Mouse (Mus musculus) erythroblast, embryonic 14.5 days (primary cell): ENCODE measurements around the gene Cldn6. TPM values are rescaled to one million over a fixed set of nuclear protein-coding genes. Genes with fewer than 3 reads are reported as not detected.

Source experiments
- H3K27me3 ChIP-seq: 2 replicates; pipeline ENCODE4 v1.6.1; 2012; ENCODE audit warnings: inconsistent platforms; ENCODE audit not compliant: control insufficient read depth
- H3K36me3 ChIP-seq: 2 replicates; pipeline ENCODE4 v1.6.1; 2012; ENCODE audit warnings: mild to moderate bottlenecking, inconsistent platforms; ENCODE audit not compliant: control insufficient read depth
- H3K4me1 ChIP-seq: 2 replicates; pipeline ENCODE4 v1.6.1; 2012; ENCODE audit warnings: inconsistent platforms; ENCODE audit not compliant: control insufficient read depth
- H3K4me3 ChIP-seq: replicated peaks from 2 replicates; pipeline ENCODE3; 2012; ENCODE audit warnings: moderate library complexity, mild to moderate bottlenecking, inconsistent platforms
- H3K9me3 ChIP-seq: 2 replicates; pipeline ENCODE4 v1.6.1; 2012; ENCODE audit warnings: low read length, inconsistent platforms, mixed read lengths; ENCODE audit not compliant: control insufficient read depth
- GATA1 ChIP-seq: IDR thresholded peaks from 2 replicates; pipeline ENCODE4 v1.6.1; 2012; ENCODE audit warnings: low read length, inconsistent platforms, mixed read lengths
- TAL1 ChIP-seq: IDR thresholded peaks from 3 replicates; pipeline ENCODE4 v1.6.1; 2012; ENCODE audit warnings: low read length, inconsistent platforms, mixed read lengths
- polyA plus RNA-seq: library from polyadenylated mRNA; stranded (reverse); fragments of >175 nt; gene quantifications from 2 replicates; pipeline ENCODE4 v1.2.3, GENCODE M21; 2012

The Cldn6 gene
- polyA plus RNA-seq, 1 experiment = not detected

DNA sequence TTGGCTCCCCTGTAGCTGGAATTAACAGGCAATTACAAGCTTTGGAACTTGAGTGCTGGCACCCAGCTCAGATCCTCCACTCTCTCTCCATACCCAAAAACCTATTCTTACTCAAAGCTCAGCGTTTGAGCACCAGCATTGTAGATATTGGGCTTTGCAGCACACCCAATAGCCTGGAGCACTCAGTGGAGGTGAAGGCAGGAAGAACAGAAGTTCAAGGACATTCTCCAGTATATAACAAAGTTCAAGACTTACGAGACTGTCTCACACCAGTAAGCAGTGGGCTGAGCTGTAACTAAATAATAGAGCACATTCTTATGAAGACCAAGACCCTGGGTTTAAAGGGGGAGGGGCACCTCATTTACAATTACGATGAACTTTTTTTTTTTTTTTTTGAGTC lies 6.3 kb upstream of the Cldn6 start:
- Histone ChIP-seq H3K4me3 (peak overlapping the region; percentile 76), H3K4me1 (peaks cover 54% of the 10 kb centered on the region), H3K36me3 (peaks cover 32% of the 10 kb centered on the region), H3K9me3 (no peaks in the 10 kb centered on the region), H3K27me3 (peaks cover 27% of the 10 kb centered on the region)
- TF ChIP-seq TAL1 (no peak), GATA1 (no peak)

DNA sequence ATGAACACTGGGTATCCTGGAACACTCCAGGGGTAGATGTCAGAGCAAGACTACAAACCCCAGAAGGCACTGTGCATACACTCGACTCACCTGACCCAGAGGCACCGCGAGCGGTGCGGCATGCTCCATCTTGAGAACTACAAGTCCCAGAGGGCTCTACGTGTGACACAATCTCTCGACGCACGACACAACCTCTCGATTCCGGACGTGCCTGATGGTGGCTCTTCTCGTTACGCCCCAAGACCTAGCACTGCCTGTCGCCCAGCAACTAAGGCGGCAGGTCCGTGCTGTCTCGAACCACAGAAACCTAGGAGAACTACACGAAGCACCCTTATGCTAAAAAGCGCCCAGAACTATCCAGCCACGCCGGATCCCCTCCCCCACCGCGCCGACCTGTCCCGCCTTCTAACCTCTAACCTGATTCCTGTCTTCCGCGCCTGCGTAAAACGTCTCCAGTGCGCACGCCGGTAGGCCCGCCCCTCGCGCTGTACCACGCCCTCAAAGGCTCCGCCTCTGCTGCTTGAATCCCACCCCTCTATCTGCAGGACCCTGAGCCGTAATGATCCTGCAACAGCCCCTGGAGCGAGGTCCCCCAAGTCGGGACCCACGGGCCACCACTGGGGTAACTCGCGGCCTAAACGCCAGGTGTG lies 5.5 kb upstream of the Cldn6 start, which contains the start of the genes Hcfc1r1 and Thoc6:
Gene Hcfc1r1, plus strand, starts transcription at position 173 of the 650 bp plus-strand sequence.
Gene Thoc6, minus strand, starts transcription at position 459 of the 650 bp plus-strand sequence.
- Histone ChIP-seq H3K27me3 (peaks cover 35% of the 10 kb centered on the region), H3K9me3 (no peaks in the 10 kb centered on the region), H3K4me3 (peak within 1 kb of the TSS; percentile 76), H3K36me3 (peaks cover 26% of the 10 kb centered on the region), H3K4me1 (peaks cover 54% of the 10 kb centered on the region)
- TF ChIP-seq GATA1 (no peak), TAL1 (no peak)

GRCm38 (mm10) chr17:23674271-23674952 lies 4.6 kb upstream of the Cldn6 start:
- H3K27me3 ChIP-seq = peaks cover 44% of the 10 kb centered on the region
- no peak for TF ChIP-seq TAL1
- no peak for TF ChIP-seq GATA1
- H3K9me3 ChIP-seq = no peaks in the 10 kb centered on the region
- H3K36me3 ChIP-seq = peaks cover 17% of the 10 kb centered on the region
- H3K4me1 ChIP-seq = peaks cover 54% of the 10 kb centered on the region
- H3K4me3 ChIP-seq = peak overlapping the region; percentile 76

DNA sequence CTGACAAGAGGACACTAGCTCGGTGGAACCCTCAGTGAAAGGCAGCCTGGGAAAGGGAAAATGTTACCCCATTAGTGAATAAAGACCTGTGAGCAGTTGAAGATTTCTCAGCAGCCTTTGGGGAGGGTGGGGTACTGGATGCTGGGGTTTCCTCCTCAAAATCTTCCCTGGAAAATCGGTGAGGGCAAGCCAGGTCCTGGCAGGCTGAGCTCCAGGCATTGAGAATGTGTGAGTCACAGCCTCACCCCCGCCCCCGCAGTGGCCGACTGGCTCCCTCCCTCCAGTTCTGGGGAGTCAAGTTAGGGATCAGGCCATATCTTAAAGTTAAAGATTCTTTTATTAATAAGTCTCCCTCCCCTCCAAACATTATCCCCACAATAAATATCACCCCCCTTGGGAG lies 3.9 kb upstream of the Cldn6 start:
- no peaks in the 10 kb centered on the region for H3K9me3 ChIP-seq
- TF ChIP-seq TAL1 (no peak), GATA1 (no peak)
- peaks cover 51% of the 10 kb centered on the region for H3K27me3 ChIP-seq
- H3K36me3 ChIP-seq = peaks cover 10% of the 10 kb centered on the region
- peaks cover 54% of the 10 kb centered on the region for H3K4me1 ChIP-seq
- no peak overlapping the region for H3K4me3 ChIP-seq

DNA sequence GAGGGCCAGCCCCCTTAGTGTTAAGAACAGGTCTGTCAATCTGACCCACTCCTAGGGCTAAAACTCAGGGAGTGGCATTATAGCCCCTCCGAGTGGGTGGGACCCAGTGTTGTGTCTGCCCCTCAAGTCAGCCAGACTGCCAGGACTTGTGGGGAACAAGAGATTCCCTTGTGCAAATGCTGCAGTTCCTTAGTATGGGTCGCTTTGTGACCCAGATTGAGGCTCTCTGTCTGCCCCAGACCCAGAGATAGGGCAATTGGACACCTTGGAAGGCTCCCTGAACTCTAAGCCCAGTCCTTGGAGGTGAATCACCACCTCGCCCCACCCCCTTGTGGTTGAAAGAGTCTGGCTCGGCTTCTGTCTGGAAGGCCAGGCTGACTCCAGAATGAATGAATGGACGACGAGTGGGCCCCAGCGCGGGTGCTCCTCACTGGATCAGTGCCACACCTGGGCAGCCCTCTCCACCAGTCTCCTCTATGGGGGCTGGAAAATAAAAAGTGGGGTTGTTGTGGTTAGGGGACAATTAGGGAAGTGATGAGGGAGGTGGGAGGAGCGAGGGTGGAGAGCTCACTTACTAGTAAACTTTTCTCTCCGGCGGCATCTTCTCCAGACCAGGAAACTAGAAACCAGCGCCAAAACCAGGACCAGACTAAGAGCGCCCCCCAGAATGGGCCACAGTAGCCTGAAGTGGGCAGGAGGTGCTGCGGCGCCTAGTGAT lies 3.3 kb upstream of the Cldn6 start:
- H3K4me1 ChIP-seq = peaks cover 54% of the 10 kb centered on the region
- peaks cover 57% of the 10 kb centered on the region for H3K27me3 ChIP-seq

DNA sequence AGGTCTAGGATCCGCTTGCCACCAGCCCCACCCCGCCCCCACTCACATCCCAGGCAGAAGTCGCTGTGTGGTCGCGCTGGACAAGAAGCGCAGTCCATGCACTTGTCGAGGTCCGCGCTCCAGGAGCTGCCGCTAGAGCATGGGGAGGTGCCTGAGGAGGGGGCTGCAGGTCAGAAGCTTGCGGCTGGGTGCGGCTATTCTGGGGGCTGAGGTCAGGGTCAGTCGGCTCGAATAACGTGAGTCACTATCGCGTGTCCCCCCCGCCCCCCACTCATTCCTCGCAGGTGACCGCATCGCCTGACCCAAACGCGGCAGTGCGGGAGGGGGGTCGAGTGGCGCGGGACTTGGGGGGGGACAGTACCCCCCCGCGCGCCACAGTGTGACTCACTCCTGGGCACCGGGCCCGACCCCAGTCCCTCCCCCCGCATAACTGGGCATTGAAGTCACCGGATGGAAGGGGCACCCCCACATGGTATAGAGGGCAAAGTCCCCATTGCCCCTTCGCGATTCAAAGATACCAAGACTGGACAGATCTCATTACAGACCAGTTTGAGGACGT lies 2.5 kb upstream of the Cldn6 start:
- Histone ChIP-seq H3K36me3 (peaks cover 4% of the 10 kb centered on the region), H3K4me1 (peaks cover 54% of the 10 kb centered on the region), H3K9me3 (no peaks in the 10 kb centered on the region), H3K27me3 (peaks cover 65% of the 10 kb centered on the region), H3K4me3 (peak overlapping the region; percentile 66)
- TF ChIP-seq GATA1 = no peak
- no peak for TF ChIP-seq TAL1

More for the DNA sequence above, 3.3 kb upstream of the Cldn6 start:
- TF ChIP-seq GATA1 (no peak), TAL1 (no peak)
- peaks cover 4% of the 10 kb centered on the region for H3K36me3 ChIP-seq
- H3K4me3 ChIP-seq = no peak overlapping the region
- no peaks in the 10 kb centered on the region for H3K9me3 ChIP-seq

- Histone ChIP-seq H3K4me1 (peaks cover 49% of the 10 kb centered on the region), H3K9me3 (no peaks in the 10 kb centered on the region), H3K27me3 (peaks cover 72% of the 10 kb centered on the region), H3K4me3 (peak within 1 kb of the TSS; percentile 66), H3K36me3 (no peaks in the 10 kb centered on the region)
- TF ChIP-seq TAL1 (no peak), GATA1 (no peak)
Observed at GRCm38 (mm10) chr17:23677236-23677679, 1.8 kb upstream of the Cldn6 start, which contains the start of gene Tnfrsf12a. Tnfrsf12a (minus strand) TSS chr17:23677468.

DNA sequence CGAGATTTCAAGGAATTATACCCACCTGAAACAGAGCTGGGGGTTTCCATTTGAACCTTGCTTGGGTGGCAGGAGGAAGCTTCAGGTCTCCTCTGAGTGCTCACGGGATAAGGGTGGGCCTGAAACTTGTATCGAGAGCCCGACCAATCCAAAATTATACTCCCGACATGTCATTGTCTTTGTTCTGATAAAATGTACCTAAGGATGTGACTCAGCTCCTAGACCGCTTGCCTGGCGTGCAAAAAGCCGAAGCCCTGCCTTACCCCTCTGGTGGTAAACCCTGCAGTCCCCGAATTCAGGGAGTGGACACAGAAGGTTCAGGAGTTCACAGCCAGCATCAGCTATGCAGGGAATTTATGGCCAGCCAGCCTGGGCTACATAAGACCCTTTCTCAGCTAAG lies 1.3 kb downstream of the Cldn6 start:
- no peaks in the 10 kb centered on the region for H3K36me3 ChIP-seq
- H3K4me3 ChIP-seq = no peak overlapping the region
- no peak for TF ChIP-seq GATA1
- no peak for TF ChIP-seq TAL1
- peaks cover 23% of the 10 kb centered on the region for H3K4me1 ChIP-seq
- no peaks in the 10 kb centered on the region for H3K9me3 ChIP-seq
- H3K27me3 ChIP-seq = peaks cover 97% of the 10 kb centered on the region

DNA sequence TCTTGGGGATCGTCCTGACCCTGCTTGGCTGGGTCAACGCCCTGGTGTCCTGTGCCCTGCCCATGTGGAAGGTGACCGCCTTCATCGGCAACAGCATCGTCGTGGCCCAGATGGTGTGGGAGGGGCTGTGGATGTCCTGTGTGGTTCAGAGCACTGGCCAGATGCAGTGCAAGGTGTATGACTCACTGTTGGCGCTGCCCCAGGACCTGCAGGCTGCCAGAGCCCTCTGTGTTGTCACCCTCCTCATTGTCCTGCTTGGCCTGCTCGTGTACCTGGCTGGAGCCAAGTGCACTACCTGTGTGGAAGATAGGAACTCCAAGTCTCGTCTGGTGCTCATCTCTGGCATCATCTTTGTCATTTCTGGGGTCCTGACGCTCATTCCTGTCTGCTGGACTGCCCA lies 2.0 kb downstream of the Cldn6 start:
- no peaks in the 10 kb centered on the region for H3K36me3 ChIP-seq
- H3K27me3 ChIP-seq = peaks cover 91% of the 10 kb centered on the region
- peaks cover 16% of the 10 kb centered on the region for H3K4me1 ChIP-seq
- H3K4me3 ChIP-seq = no peak overlapping the region
- TF ChIP-seq TAL1 (no peak), GATA1 (no peak)
- H3K9me3 ChIP-seq = no peaks in the 10 kb centered on the region
